Mouse (Mus musculus) embryonic facial prominence, embryonic 12.5 days (tissue): ENCODE results near the gene Rcc1l. TPM values are rescaled to one million over a fixed set of nuclear protein-coding genes. Genes with fewer than 3 reads are reported as not detected.

Source experiments
- ATAC-seq: fragments of 200-750 bp; cut with Nextera tagmentation; 2 replicates; pipeline ENCODE4 v1.8.0; 2017; ENCODE audit not compliant: insufficient number of reproducible peaks, insufficient read depth, low FRiP score, low TSS enrichment
- H3K27ac ChIP-seq: fragments of 300-500 bp; sonication (generic); 2 replicates; pipeline ENCODE4 v1.5.1; 2016; ENCODE audit warnings: mild to moderate bottlenecking
- H3K27me3 ChIP-seq: fragments of 300-500 bp; sonication (generic); 2 replicates; pipeline ENCODE4 v1.6.1; 2016; ENCODE audit warnings: mild to moderate bottlenecking, moderate library complexity
- H3K36me3 ChIP-seq: fragments of 300-500 bp; sonication (generic); 2 replicates; pipeline ENCODE4 v1.6.1; 2016; ENCODE audit warnings: mild to moderate bottlenecking
- H3K4me1 ChIP-seq: fragments of 300-500 bp; sonication (generic); 2 replicates; pipeline ENCODE4 v1.6.1; 2016
- H3K4me2 ChIP-seq: fragments of 300-500 bp; sonication (generic); replicated peaks from 2 replicates; pipeline ENCODE4 v1.6.1; 2016; ENCODE audit warnings: mild to moderate bottlenecking, moderate library complexity
- H3K4me3 ChIP-seq: fragments of 300-500 bp; sonication (generic); 2 replicates; pipeline ENCODE4 v1.5.1; 2016; ENCODE audit warnings: mild to moderate bottlenecking
- H3K9ac ChIP-seq: fragments of 300-500 bp; sonication (generic); 2 replicates; pipeline ENCODE4 v1.6.1; 2016; ENCODE audit warnings: mild to moderate bottlenecking, moderate library complexity
- H3K9me3 ChIP-seq: fragments of 300-500 bp; sonication (generic); 2 replicates; pipeline ENCODE4 v1.6.1; 2016; ENCODE audit warnings: mild to moderate bottlenecking, moderate library complexity
- WGBS: fragments of 180-500 bp; shearing (Covaris S2); methylation state at CpG from one replicate; pipeline ENCODE4 v1.1.7; 2016; 5-methylcytosine and 5-hydroxymethylcytosine counted together
- polyA plus RNA-seq: library from polyadenylated mRNA; unstranded; fragments of >200 nt; fragmentation: Nextera tagmentation; extraction: Ambion mirVana; gene quantifications from 2 replicates; pipeline ENCODE4 v1.2.1, GENCODE M21; 2016

The Rcc1l gene
- 36.6 and 38.0 TPM in 2 replicates for polyA plus RNA-seq

DNA sequence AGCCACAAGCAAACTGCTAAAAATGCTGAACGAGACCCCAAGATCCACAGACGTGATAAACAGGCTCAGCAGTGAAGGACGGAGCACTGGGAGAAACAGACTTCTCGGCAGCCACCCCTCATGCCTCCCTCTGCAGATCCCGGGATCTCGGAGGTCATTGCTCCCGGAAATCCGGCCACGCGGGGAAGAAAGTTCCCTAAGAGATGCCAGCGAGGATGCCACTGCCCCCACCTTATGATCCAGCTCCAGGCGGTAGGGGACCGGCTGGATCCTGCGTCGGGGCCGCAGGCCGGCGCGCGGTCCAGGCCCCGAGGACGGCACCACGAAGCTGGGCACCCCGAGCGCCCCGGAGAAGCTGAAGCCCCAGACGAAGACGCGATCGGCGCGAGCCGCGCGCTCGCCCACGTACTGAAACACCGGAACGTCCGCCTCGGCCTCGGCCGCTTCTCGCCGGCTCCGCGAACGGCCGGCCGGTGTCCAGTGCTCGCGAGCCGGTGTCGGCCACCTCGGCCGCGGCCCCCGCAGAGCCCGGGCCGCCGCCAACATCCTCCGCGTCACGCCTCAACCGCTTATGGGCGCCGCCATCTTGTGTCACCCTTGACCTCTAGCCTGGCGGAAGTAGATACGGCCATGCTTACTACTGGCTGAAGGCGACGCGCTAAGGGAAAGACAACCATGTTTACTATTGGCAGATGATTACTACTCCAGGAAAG lies at the start of gene Rcc1l:
Gene Rcc1l (minus strand): TSS at position 606 of the 713 bp plus-strand sequence.
- H3K4me3 ChIP-seq = peak within 1 kb of the TSS; percentile 97
- peak within 1 kb of the TSS; percentile 81 for H3K4me2 ChIP-seq
- peaks cover 8% of the 10 kb centered on the region for H3K36me3 ChIP-seq
- H3K27ac ChIP-seq = peak within 1 kb of the TSS; percentile 73
- peaks cover 9% of the 10 kb centered on the region for H3K4me1 ChIP-seq
- H3K9ac ChIP-seq = peak within 1 kb of the TSS; percentile 70
- no peaks in the 10 kb centered on the region for H3K27me3 ChIP-seq
- no peaks in the 10 kb centered on the region for H3K9me3 ChIP-seq
- ATAC-seq = peak; percentile 71
- under 1% methylated on average over 72 of the region's 72 CpGs for WGBS

DNA sequence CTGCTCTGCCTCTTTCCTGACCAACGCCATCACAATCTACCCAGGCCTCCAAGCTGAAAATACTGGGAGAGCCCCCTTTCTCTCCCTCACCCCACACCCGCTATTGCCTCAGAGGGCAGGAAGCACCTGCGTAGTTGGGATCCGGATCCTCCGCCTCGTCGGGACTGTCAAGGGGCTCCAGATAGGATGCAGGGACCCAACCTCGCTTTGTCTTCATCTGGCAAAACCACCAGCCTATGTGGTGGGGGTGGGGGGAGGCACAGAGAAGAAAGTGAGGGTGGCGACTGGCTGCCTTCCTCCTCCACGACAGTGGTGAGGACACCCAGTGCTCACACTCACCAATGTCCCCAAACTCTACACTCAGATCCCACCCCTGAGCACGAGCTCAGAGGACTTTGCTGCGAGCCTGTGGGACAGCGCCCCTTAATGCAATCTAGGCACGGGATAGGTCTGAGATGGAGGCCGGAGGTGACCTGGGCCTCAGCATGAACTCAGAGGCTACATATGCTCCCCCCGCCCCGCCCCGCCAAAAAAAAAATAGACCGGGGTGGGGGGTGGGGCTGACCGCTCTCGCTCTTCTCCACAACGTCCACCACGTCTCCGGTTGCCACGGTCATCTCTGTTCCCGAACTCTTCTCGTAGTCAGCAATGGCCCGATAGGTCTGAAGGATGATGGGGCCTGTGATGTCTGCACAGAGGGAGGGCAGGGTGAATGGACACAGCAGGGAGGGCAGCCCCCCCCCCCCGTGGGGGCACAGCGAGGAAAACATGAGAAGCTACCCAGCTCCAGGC lies 48.7 kb upstream of the Rcc1l start:
- peaks cover 32% of the 10 kb centered on the region for H3K4me1 ChIP-seq
- H3K27ac ChIP-seq = no peak overlapping the region
- H3K4me3 ChIP-seq = no peak overlapping the region
- no peaks in the 10 kb centered on the region for H3K36me3 ChIP-seq
- H3K9me3 ChIP-seq = no peaks in the 10 kb centered on the region
- no peak overlapping the region for H3K4me2 ChIP-seq
- no peak for ATAC-seq
- H3K27me3 ChIP-seq = peaks cover 11% of the 10 kb centered on the region
- H3K9ac ChIP-seq = no peak overlapping the region
- 84% methylated on average over 30 of the region's 30 CpGs for WGBS

DNA sequence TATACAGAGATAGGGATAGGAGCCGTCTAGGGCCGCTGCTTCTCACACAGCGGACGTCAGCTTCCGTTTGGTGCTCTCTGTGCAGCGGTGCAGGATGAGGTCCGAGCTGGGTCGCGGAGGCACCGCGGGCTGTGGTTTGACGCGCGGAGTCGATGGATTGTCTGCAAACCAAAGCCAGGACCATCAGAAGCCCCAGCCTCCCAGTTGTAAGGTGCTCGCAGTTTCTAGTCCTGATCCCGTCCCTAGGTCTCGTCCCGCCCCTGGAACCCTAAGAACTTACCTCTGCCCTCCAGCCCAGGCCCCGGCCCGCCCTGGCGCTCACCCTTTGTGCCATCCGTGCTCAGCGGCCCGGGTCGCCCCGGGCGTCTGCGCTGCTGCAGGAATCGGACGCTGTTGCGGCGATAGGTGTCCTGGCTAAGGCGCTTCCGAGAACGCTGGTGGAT lies 45.2 kb upstream of the Rcc1l start:
- H3K9ac ChIP-seq = peak overlapping the region; percentile 60
- no peak overlapping the region for H3K27ac ChIP-seq
- ATAC-seq = no peak
- H3K36me3 ChIP-seq = peaks cover 2% of the 10 kb centered on the region; the same call in 1 of the 2 replicates
- peak overlapping the region; percentile 36 for H3K4me3 ChIP-seq
- peaks cover 11% of the 10 kb centered on the region for H3K27me3 ChIP-seq
- WGBS = 1% methylated on average over 36 of the region's 36 CpGs
- no peaks in the 10 kb centered on the region for H3K9me3 ChIP-seq
- peaks cover 22% of the 10 kb centered on the region for H3K4me1 ChIP-seq
- H3K4me2 ChIP-seq = peak overlapping the region; percentile 74

DNA sequence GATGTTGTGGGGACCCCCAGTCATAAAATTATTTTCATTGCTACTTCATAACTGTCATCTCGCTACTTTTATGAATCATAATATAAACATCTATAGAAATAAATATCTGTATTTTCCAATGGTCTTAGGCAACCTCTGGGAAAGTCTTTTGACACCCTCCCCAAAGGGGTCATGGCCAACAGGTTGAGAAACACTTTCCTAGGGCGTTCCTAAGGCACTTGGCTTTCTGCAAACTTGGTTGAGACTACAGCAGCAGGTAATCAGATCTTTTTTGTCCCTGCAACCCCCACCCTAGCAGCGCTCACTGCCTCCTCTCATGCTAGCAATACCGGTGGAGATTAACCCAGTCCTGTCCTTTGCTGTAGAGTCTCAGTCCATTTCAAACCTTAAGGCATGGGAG lies 44.7 kb upstream of the Rcc1l start:
- Histone ChIP-seq H3K4me1 (peaks cover 18% of the 10 kb centered on the region), H3K27ac (no peak overlapping the region), H3K9me3 (no peaks in the 10 kb centered on the region), H3K36me3 (peaks cover 6% of the 10 kb centered on the region; the same call in 1 of the 2 replicates), H3K9ac (no peak overlapping the region), H3K27me3 (peaks cover 11% of the 10 kb centered on the region), H3K4me3 (peak overlapping the region; percentile 36), H3K4me2 (peak overlapping the region; percentile 74)
- no peak for ATAC-seq
- WGBS = 35% methylated on average over 4 of the region's 4 CpGs

DNA sequence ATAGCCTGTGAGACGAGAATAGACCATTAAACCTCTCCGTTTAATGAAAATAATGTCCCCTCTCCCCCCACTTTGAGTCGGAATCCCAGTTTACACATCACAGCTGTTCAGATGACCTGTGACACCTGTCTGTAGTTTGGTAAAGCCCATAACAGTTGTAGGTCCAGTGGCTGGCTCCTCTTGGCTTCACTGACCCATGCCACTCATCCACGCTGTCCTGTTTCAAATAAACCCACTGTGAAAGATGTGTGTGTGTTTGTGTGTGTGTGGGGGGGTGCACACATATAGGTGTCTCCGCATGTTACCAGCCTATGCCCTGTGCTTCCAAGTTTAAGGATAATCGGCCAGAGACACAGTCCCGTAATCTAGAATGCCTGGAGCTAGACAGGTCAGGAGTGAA lies 41.3 kb upstream of the Rcc1l start:
- Histone ChIP-seq H3K36me3 (peaks cover 6% of the 10 kb centered on the region), H3K27ac (no peak overlapping the region), H3K4me1 (peaks cover 12% of the 10 kb centered on the region), H3K9me3 (no peaks in the 10 kb centered on the region), H3K9ac (no peak overlapping the region), H3K27me3 (peaks cover 10% of the 10 kb centered on the region), H3K4me3 (no peak overlapping the region), H3K4me2 (no peak overlapping the region)
- ATAC-seq = no peak
- WGBS = 88% methylated on average over 7 of the region's 7 CpGs

DNA sequence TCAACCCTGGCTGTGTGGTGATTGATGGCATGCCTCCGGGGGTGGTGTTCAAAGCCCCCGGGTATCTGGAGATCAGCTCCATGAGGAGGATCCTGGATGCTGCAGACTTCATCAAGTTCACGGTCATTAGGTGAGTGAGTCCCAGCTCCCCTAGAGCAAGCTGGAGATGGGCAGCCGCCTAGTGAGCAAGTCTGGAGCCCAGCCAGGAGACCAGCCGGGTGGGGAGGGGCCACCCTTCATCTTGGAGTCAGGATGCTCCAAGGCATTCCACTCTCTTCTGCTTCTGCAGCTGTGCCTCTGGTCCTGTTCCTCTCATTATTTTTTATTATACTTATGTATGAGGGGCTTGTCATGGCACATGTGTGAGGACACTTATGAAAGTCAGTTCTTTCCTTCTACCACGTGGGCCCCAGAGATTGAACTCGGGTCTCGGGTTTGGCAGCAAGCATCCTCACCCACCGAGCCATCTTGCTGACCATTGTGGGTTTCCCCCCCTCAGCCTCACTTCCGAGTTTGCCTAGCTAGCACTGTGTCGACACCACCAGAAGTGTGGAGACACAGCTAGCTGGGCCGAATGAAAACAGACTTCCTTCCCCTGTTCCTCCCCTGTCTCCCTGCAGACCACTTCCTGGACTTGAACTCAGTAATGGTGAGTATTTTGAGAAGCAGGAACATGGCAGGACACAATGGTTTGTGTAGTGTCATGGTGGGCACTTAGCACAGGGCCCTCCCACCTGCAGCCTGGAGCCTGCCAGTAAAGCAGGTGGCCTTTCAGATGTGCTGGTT lies 37.6 kb upstream of the Rcc1l start:
- no peaks in the 10 kb centered on the region for H3K9me3 ChIP-seq
- H3K4me3 ChIP-seq = no peak overlapping the region
- no peak for ATAC-seq
- H3K27me3 ChIP-seq = no peaks in the 10 kb centered on the region
- WGBS = 76% methylated on average over 12 of the region's 12 CpGs
- no peak overlapping the region for H3K27ac ChIP-seq
- H3K9ac ChIP-seq = no peak overlapping the region
- H3K36me3 ChIP-seq = peaks cover 9% of the 10 kb centered on the region
- H3K4me1 ChIP-seq = no peaks in the 10 kb centered on the region
- H3K4me2 ChIP-seq = no peak overlapping the region

DNA sequence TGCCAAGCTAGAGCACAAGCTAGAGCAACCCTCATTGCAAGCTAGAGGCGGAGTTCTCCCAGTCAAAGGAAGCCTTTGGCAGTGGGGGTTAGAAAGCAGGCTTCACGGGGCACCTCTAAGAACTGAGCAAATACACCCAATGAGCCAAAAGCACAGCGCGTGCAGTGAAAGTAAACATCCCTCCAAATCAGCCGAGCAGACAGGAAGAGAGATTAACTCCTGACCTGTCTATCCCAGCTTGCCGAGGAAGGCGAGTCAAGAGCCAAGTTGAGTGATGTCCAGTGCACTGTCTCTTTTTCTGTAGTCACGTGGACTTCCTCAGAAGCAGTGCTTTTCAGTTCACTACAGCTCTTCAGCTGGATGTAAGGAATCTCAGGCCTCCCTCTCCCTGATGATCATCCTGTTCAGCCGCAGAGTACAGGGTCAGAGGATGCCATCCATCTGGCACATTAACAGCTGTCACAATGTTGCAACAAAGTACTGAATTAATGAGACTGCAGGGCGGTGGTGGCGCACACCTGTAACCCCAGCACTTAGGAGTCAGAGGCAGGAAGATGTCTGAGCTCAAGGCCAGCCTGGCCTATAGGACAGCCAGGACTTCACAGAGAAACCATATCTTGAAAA lies 33.5 kb upstream of the Rcc1l start:
- ATAC-seq = no peak
- no peaks in the 10 kb centered on the region for H3K9me3 ChIP-seq
- 61% methylated on average over 11 of the region's 11 CpGs for WGBS
- no peak overlapping the region for H3K9ac ChIP-seq
- no peak overlapping the region for H3K27ac ChIP-seq
- H3K4me2 ChIP-seq = no peak overlapping the region
- no peaks in the 10 kb centered on the region for H3K27me3 ChIP-seq
- no peaks in the 10 kb centered on the region for H3K4me1 ChIP-seq
- H3K4me3 ChIP-seq = no peak overlapping the region
- peaks cover 3% of the 10 kb centered on the region; the same call in 1 of the 2 replicates for H3K36me3 ChIP-seq

DNA sequence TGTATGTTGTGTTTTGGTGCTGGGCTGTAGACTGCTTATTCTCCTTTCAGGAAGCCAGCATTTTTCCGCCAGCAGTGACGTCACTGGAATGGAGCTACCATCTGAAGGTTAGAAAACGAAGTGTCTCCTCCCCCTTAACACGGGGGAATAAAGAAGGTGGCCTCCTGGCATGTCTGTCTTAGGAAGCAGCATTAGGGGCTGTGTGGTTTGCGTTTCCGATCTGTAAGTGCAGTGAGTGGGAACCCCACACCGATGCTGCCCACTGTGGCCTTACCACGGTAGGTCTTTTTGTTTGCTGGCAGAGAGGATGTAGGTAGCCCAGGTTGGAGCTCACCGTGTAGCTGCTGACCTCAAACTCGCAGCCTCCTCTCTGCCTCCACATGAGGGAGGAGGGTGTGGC lies 30.1 kb upstream of the Rcc1l start:
- ATAC-seq = no peak

DNA sequence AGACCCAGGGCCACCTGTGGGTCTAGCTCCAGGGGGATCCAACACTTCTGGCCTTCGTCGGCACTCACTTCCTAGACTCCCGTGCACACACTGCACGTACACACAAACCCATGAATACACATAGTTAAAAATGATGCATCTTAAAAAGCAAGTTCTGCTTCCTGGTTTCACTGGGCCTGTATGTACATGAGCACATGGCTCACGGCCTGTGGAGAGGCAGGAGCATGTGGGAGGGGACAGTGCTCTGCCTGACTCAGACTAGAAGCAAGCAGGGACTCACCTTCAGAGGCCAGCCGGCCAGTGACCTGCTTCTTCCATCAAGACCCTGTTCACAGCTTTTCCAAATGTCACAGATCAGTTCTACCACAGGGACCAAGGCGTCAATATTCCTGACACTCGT lies 17.1 kb upstream of the Rcc1l start:
- no peak overlapping the region for H3K9ac ChIP-seq
- H3K36me3 ChIP-seq = peaks cover 39% of the 10 kb centered on the region
- H3K4me2 ChIP-seq = no peak overlapping the region
- H3K27ac ChIP-seq = no peak overlapping the region
- WGBS = 86% methylated on average over 8 of the region's 8 CpGs
- no peaks in the 10 kb centered on the region for H3K4me1 ChIP-seq
- H3K4me3 ChIP-seq = no peak overlapping the region
- no peaks in the 10 kb centered on the region for H3K9me3 ChIP-seq
- no peak for ATAC-seq
- no peaks in the 10 kb centered on the region for H3K27me3 ChIP-seq

More for the DNA sequence above, 30.1 kb upstream of the Rcc1l start:
- Histone ChIP-seq H3K4me2 (no peak overlapping the region), H3K4me3 (no peak overlapping the region), H3K4me1 (no peaks in the 10 kb centered on the region), H3K27me3 (no peaks in the 10 kb centered on the region), H3K9ac (no peak overlapping the region), H3K27ac (no peak overlapping the region), H3K9me3 (no peaks in the 10 kb centered on the region), H3K36me3 (0 out of 2 replicates have a peak, but pooled peaks cover 3% of the 10 kb centered on the region)
- 83% methylated on average over 10 of the region's 10 CpGs for WGBS

DNA sequence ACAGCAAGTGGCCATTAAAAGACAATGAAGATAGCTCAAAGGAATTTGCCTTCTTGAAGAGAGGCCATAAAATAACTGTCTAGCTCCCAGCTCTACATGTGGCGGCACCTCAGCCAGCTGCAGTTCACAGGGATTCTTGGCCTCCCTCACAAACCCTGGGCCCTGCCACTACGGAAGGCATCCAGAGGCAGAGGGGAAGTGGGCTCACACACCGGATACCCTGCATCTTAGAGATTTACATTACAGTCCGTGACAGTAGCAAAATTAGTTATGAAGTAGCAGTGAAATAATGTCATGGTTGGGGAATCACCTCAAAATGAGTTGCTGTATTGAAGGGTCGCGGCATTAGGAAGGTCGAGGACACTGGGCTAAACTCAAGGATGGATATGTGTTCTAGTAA lies 12.0 kb upstream of the Rcc1l start:
- no peak for ATAC-seq
- peaks cover 2% of the 10 kb centered on the region for H3K4me1 ChIP-seq
- no peak overlapping the region for H3K9ac ChIP-seq
- WGBS = 89% methylated on average over 7 of the region's 7 CpGs
- no peak overlapping the region for H3K4me3 ChIP-seq
- H3K36me3 ChIP-seq = peaks cover 10% of the 10 kb centered on the region
- H3K4me2 ChIP-seq = no peak overlapping the region
- no peaks in the 10 kb centered on the region for H3K27me3 ChIP-seq
- H3K27ac ChIP-seq = no peak overlapping the region
- H3K9me3 ChIP-seq = no peaks in the 10 kb centered on the region
